Mouse (Mus musculus) kidney, adult 2 months (tissue): ENCODE measurements around the gene Celsr1.

Experiments
- CTCF ChIP-seq: fragments of 200-500 bp; conservative IDR thresholded peaks from 2 replicates; pipeline ENCODE4 v1.5.1; 2011; ENCODE audit warnings: low read depth, mild to moderate bottlenecking, control low read depth, low read length, moderate library complexity, mixed read lengths; ENCODE audit not compliant: insufficient read depth, insufficient read length
- POLR2A ChIP-seq: fragments of 200-500 bp; IDR thresholded peaks from one replicate; pipeline ENCODE4 v1.6.1; 2011; ENCODE audit warnings: low read depth, low read length, control low read depth

GRCm38 (mm10) chr15:85891971-85892370 lies 141.6 kb downstream of the Celsr1 start:
- TF ChIP-seq CTCF (no peak), POLR2A (no peak)
